Mouse (Mus musculus) C2C12 (cell line): Measurements from ENCODE around the gene Tnnc1. TPM values are rescaled to one million over a fixed set of nuclear protein-coding genes. Genes with fewer than 3 reads are reported as not detected.

Experiments
- H3K27me3 ChIP-seq: one replicate; pipeline ENCODE4 v1.6.1; 2011; ENCODE audit not compliant: control insufficient read depth, insufficient read depth, insufficient read length
- H3K36me3 ChIP-seq: one replicate; pipeline ENCODE4 v1.6.1; 2011; ENCODE audit not compliant: control insufficient read depth, insufficient read depth
- H3K4me3 ChIP-seq: one replicate; pipeline ENCODE4 v1.5.1; 2011; ENCODE audit warnings: mild to moderate bottlenecking, control low read depth; ENCODE audit not compliant: poor library complexity, insufficient read depth, severe bottlenecking
- H3K79me2 ChIP-seq: one replicate; pipeline ENCODE4 v1.6.1; 2011; ENCODE audit not compliant: control insufficient read depth, insufficient read depth
- H3K79me3 ChIP-seq: one replicate; pipeline ENCODE4 v1.6.1; 2011; ENCODE audit warnings: low read depth, control low read depth
- H3ac ChIP-seq: one replicate; pipeline ENCODE3; 2011; ENCODE audit warnings: low read depth; ENCODE audit not compliant: control insufficient read depth, insufficient read length
- CEBPB ChIP-seq: IDR thresholded peaks from one replicate; pipeline ENCODE4 v1.6.1; 2011; ENCODE audit warnings: low read depth, mild to moderate bottlenecking, control low read depth, moderate library complexity
- CTCF ChIP-seq: IDR thresholded peaks from one replicate; pipeline ENCODE4 v1.5.1; 2011; ENCODE audit not compliant: control insufficient read depth, insufficient read depth, insufficient read length
- FOSL1 ChIP-seq: IDR thresholded peaks from one replicate; pipeline ENCODE4 v1.8.0; 2011; ENCODE audit warnings: mild to moderate bottlenecking, low read length; ENCODE audit not compliant: poor library complexity, insufficient read depth, severe bottlenecking
- MAX ChIP-seq: IDR thresholded peaks from one replicate; pipeline ENCODE4 v1.6.1; 2011; ENCODE audit warnings: mild to moderate bottlenecking, control low read depth
- MYOD1 ChIP-seq: IDR thresholded peaks from one replicate; pipeline ENCODE4 v1.6.1; 2011; ENCODE audit warnings: low read depth; ENCODE audit not compliant: control insufficient read depth, insufficient read length
- MYOG ChIP-seq: IDR thresholded peaks from one replicate; pipeline ENCODE4 v1.6.1; 2011; ENCODE audit not compliant: control insufficient read depth, insufficient read length; ENCODE audit errors: extremely low read depth
- USF1 ChIP-seq: IDR thresholded peaks from one replicate; pipeline ENCODE4 v1.6.1; 2011; ENCODE audit warnings: low read depth, mild to moderate bottlenecking, control low read depth, moderate library complexity
- polyA plus RNA-seq: library from polyadenylated mRNA; unstranded; fragments of >200 nt; fragmentation: generic; extraction: Trizol; gene quantifications from one replicate; pipeline ENCODE4 v1.2.1, GENCODE M21; 2012; ENCODE audit warnings: missing spikeins

Gene Tnnc1
- polyA plus RNA-seq, 1 experiment, result 21.0 TPM

- no peaks in the 10 kb centered on the region for H3K79me3 ChIP-seq
- peaks cover 9% of the 10 kb centered on the region for H3K27me3 ChIP-seq
- no peak for TF ChIP-seq FOSL1
- peak; percentile 66 for TF ChIP-seq CTCF
- H3ac ChIP-seq, result peak within 1 kb of the TSS; percentile 50
- no peaks in the 10 kb centered on the region for H3K36me3 ChIP-seq
- no peak within 1 kb of the TSS for H3K4me3 ChIP-seq
- no peaks in the 10 kb centered on the region for H3K79me2 ChIP-seq
These were observed 9.6 kb downstream of the Tnnc1 start, which contains the start of gene Sema3g for GRCm38 (mm10) chr14:31217666-31218065. Sema3g (plus strand) TSS chr14:31217860.

DNA sequence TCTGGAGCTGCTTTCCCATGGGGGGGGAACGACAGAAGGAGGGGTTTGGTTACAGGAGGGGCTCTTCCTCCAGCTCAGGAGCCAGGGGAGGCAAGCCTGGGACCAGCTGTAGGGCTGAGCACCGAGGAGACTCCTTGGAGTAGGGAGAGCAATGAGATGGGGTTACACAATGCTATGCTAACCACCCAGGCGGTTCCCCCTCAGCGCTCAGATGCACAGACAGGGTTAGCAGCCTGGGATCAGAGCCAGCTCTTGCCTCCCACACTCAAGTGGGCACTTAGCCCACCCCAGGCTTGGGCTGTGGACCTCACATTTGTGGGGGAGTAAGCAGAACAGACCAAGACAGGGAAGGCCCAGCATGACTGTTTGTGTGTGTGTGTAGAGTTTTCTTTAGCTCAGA is 18.9 kb downstream of the Tnnc1 start:
- Histone ChIP-seq H3K79me3 (no peaks in the 10 kb centered on the region), H3K36me3 (no peaks in the 10 kb centered on the region), H3K79me2 (no peaks in the 10 kb centered on the region), H3K4me3 (no peak overlapping the region), H3K27me3 (peaks cover 38% of the 10 kb centered on the region), H3ac (no peak overlapping the region)
- TF ChIP-seq FOSL1 (no peak), MYOG (no peak), CEBPB (no peak), USF1 (no peak)

DNA sequence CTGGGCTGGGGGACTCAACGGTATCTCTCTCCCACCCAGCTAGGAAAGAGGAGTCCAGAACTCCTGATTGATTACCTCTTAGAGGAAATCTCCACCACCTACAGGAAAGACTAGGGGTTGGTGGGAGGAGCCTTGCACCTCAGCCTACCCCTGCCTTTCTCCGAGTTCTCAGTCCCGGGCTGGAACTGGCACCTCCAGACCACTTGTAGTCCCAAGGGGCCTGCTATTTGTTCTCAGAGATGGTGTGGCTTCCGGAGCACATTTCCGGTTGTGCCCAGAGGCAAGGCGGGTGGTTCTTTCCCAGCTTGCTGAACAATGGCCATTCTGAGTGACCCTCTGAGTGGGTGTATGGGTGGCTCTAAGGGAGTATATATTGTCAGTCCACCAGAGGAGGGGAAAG is 20.1 kb downstream of the Tnnc1 start:
- peaks cover 33% of the 10 kb centered on the region for H3K27me3 ChIP-seq
- no peaks in the 10 kb centered on the region for H3K36me3 ChIP-seq
- H3ac ChIP-seq, result no peak overlapping the region
- no peaks in the 10 kb centered on the region for H3K79me3 ChIP-seq
- TF ChIP-seq MYOG (no peak), FOSL1 (no peak), USF1 (no peak), MAX (no peak), CTCF (no peak), CEBPB (no peak), MYOD1 (no peak)
- no peak overlapping the region for H3K4me3 ChIP-seq
- no peaks in the 10 kb centered on the region for H3K79me2 ChIP-seq

- TF ChIP-seq MYOG, result no peak
- no peak for TF ChIP-seq CTCF
- TF ChIP-seq USF1, result no peak
- TF ChIP-seq MAX, result no peak
- TF ChIP-seq FOSL1, result no peak
- no peak for TF ChIP-seq MYOD1
- TF ChIP-seq CEBPB, result no peak
These were observed 22.3 kb downstream of the Tnnc1 start for GRCm38 (mm10) chr14:31230442-31230841.

DNA sequence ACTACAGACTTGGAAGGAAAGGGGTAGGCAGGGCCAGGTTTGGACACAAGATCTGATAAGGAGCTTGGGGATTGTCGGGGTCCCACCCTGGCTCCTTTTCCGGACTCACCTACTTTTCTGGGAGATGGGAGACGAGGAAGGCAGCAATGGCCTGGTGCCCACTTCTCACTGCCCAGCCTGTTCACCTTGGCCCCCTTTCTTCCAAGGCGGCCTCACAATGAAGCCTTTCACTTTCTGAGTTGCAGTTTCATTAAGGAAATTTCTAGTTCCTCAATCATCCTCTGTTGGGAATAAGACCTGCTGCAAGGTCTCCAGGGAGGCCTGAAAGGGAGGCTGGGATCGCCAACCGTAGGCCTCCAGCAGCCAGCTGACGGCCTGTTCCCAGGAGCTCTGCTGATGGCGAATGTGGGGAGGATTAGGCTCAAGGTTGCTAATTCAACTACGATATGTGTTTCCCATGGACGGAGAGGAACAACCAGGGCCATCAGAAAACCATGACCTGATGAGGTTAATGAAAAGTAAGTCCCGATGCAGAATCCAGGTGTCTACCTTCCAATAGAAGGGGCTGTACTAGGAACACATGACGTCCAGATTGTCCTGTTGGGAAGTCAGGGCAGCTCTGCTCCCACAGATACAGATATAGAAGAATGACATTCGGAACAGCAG is 24.4 kb downstream of the Tnnc1 start:
- TF ChIP-seq CTCF (no peak), USF1 (no peak), MYOG (no peak), MAX (no peak), MYOD1 (no peak), FOSL1 (no peak), CEBPB (no peak)
- Histone ChIP-seq H3K79me3 (no peaks in the 10 kb centered on the region), H3K27me3 (peaks cover 27% of the 10 kb centered on the region), H3ac (no peak overlapping the region), H3K79me2 (no peaks in the 10 kb centered on the region), H3K36me3 (no peaks in the 10 kb centered on the region), H3K4me3 (no peak overlapping the region)

More at GRCm38 (mm10) chr14:31230442-31230841, 22.3 kb downstream of the Tnnc1 start:
- Histone ChIP-seq H3K36me3 (no peaks in the 10 kb centered on the region), H3ac (no peak overlapping the region), H3K79me3 (no peaks in the 10 kb centered on the region), H3K4me3 (no peak overlapping the region), H3K27me3 (peaks cover 32% of the 10 kb centered on the region), H3K79me2 (no peaks in the 10 kb centered on the region)
